Mouse (Mus musculus) embryonic facial prominence, embryonic 13.5 days (tissue): ENCODE measurements around the gene Fus. TPM values are rescaled to one million over a fixed set of nuclear protein-coding genes. Genes with fewer than 3 reads are reported as not detected.

Experiments
- ATAC-seq: fragments of 200-750 bp; cut with Nextera tagmentation; 2 replicates; pipeline ENCODE4 v1.8.0; 2017; ENCODE audit warnings: low read depth; ENCODE audit not compliant: insufficient number of reproducible peaks, insufficient read depth, low FRiP score, low TSS enrichment
- H3K27ac ChIP-seq: fragments of 300-500 bp; sonication (generic); 2 replicates; pipeline ENCODE4 v1.5.1; 2015; ENCODE audit warnings: moderate library complexity, mild to moderate bottlenecking, inconsistent platforms
- H3K27me3 ChIP-seq: fragments of 300-500 bp; sonication (generic); 2 replicates; pipeline ENCODE4 v1.6.1; 2015; ENCODE audit warnings: mild to moderate bottlenecking, inconsistent platforms
- H3K36me3 ChIP-seq: fragments of 300-500 bp; sonication (generic); 2 replicates; pipeline ENCODE4 v1.6.1; 2015; ENCODE audit warnings: mild to moderate bottlenecking, inconsistent platforms
- H3K4me1 ChIP-seq: fragments of 300-500 bp; sonication (generic); 2 replicates; pipeline ENCODE4 v1.6.1; 2015; ENCODE audit warnings: inconsistent platforms
- H3K4me2 ChIP-seq: fragments of 300-500 bp; sonication (generic); 2 replicates; pipeline ENCODE4 v1.6.1; 2015; ENCODE audit warnings: moderate library complexity, mild to moderate bottlenecking, inconsistent platforms
- H3K4me3 ChIP-seq: fragments of 300-500 bp; sonication (generic); 2 replicates; pipeline ENCODE4 v1.5.1; 2015; ENCODE audit warnings: mild to moderate bottlenecking, inconsistent platforms
- H3K9ac ChIP-seq: fragments of 300-500 bp; sonication (generic); 2 replicates; pipeline ENCODE4 v1.6.1; 2015; ENCODE audit warnings: mild to moderate bottlenecking, inconsistent platforms
- H3K9me3 ChIP-seq: fragments of 300-500 bp; sonication (generic); 2 replicates; pipeline ENCODE4 v1.6.1; 2016; ENCODE audit warnings: inconsistent platforms
- WGBS: fragments of 180-500 bp; shearing (Covaris S2); methylation state at CpG from one replicate; pipeline ENCODE4 v1.1.7; 2015; ENCODE audit warnings: mixed read lengths; 5-methylcytosine and 5-hydroxymethylcytosine counted together
- polyA plus RNA-seq: library from polyadenylated mRNA; unstranded; fragments of >200 nt; fragmentation: Nextera tagmentation; extraction: Ambion mirVana; gene quantifications from 2 replicates; pipeline ENCODE4 v1.2.1, GENCODE M21; 2015

Gene Fus
- polyA plus RNA-seq, 1 experiment from 2014 or later = 577 TPM

DNA sequence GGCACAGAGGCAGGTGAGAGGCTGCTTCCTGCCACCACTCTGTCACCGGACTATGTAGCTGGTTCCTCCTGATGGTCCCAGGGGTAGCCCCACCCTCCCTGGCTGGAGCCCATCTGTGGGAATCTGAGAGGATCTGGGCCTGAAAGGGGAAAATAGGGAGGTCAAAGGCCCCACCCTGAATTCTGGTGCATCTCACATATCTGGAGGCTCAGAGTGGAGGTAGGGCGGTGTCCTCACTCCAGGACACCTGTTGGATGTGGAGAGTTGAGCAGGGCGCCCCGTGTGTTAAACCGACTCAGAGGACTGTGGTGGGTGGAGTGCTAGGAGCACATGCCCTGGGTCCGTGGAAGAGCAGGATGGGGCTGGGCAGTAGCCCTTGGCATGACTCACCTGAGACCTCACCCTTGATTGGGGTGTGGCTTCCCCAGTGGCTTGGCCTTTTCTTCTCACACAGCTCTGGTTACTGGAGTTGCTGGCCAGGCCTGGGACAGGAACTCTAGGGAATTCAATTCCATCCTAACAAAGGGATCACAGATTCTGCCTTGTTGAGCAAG, 20.7 kb upstream of the Fus start, which contains the start of gene Prss36:
Gene Prss36 (minus strand): TSS at position 256 of the 554 bp plus-strand sequence.
- Histone ChIP-seq H3K4me1 (0 out of 2 replicates have a peak, but pooled peaks cover 4% of the 10 kb centered on the region), H3K9me3 (no peaks in the 10 kb centered on the region), H3K27me3 (peaks cover 43% of the 10 kb centered on the region), H3K4me2 (no peak within 1 kb of the TSS), H3K9ac (no peak within 1 kb of the TSS), H3K36me3 (no peaks in the 10 kb centered on the region), H3K4me3 (no peak within 1 kb of the TSS), H3K27ac (no peak within 1 kb of the TSS)
- WGBS = 76% methylated on average over 6 of the region's 6 CpGs
- no peak; the same call in 1 of the 2 replicates for ATAC-seq

DNA sequence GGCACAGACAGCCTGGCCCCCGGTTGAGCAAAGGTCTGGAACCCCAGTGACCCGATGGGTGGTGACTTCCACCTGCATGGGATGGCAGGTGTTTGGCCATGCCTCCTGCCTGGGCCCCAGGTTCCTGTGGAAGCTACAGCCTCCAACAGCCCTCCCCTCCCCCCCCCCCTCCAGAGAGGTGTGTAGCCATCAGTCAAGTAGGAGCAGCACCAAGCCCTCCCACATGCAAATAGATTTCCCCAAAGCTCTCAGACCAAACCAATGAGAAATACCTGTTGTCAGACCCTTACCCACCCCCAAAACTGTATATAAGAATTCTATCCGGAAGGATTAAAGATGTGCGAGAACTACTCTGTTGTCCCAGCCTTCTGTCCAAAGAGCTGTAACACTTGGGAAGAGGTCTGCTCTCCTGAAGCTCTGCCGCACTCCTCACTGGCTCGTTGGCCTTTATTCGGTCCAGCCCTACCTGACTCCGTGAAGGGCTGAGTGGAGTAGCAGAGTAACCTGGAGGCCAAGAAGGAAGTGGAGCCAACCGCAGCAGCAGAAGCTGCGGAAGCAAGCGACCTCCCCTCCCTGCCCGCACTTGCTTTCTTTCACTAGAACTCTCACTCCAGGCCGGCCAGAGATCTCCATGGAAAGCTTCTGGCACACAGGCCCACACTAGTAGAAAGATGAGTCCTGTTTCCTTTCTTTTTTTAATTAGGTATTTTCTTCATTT, 14.2 kb upstream of the Fus start:
- Histone ChIP-seq H3K36me3 (no peaks in the 10 kb centered on the region), H3K4me3 (no peak overlapping the region), H3K27me3 (0 out of 2 replicates have a peak, but pooled peaks cover 4% of the 10 kb centered on the region), H3K9ac (no peak overlapping the region), H3K4me1 (no peaks in the 10 kb centered on the region), H3K4me2 (no peak overlapping the region), H3K27ac (no peak overlapping the region), H3K9me3 (no peaks in the 10 kb centered on the region)
- 42% methylated on average over 13 of the region's 13 CpGs for whole genome bisulfite sequencing
- no peak for ATAC-seq

DNA sequence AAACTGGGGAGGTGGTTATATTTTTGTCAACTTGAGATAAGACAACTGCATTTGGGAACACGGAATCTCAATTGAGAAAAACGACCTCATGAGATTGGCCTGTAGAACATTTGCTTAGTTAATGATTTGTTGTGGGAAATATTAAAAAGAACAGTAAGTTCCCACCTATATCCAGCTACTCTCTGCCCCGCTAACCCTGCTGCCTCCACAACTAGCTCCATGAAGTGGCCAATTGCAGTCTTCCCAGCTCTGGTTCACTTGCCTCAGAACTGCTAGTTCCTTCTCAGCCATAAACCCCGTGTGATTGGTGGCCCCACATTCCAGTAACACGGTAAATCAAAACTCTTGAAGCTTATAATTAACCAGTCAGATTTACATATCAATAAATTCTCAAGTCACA, 7.9 kb upstream of the Fus start:
- H3K9ac ChIP-seq = no peak overlapping the region
- WGBS = 62% methylated on average over 5 of the region's 5 CpGs
- H3K4me2 ChIP-seq = no peak overlapping the region
- no peaks in the 10 kb centered on the region for H3K4me1 ChIP-seq
- no peak overlapping the region for H3K27ac ChIP-seq
- no peaks in the 10 kb centered on the region for H3K9me3 ChIP-seq
- H3K27me3 ChIP-seq = no peaks in the 10 kb centered on the region
- ATAC-seq = no peak
- no peaks in the 10 kb centered on the region for H3K36me3 ChIP-seq
- no peak overlapping the region for H3K4me3 ChIP-seq

DNA sequence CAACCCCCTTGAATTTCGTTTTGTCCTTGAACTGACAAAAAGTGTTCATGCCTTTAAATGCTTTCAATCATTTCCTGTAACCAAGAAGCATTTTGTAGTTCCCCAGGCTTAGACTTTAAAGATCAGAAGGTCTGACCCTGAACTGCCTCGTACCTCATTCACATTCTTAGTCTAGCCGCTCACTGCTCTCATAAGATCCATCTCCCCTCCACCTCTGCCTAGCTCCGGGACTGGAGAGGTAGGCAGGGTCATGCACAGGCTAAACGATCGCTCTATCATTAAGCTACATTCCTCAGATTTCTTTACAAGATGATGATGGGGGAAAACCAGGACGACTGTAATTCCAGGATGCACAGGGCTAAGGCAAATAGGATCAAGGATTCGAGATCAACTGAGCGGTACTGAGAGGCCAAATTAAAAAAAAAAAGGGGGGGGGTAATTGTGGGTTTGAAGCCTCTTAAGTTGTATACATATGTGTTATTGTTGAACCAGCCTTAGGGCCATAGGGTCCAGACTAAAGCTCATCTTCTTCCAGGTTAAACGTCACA, 812 bp upstream of the Fus start:
- Histone ChIP-seq H3K27ac (peak overlapping the region; percentile 97), H3K9ac (peak overlapping the region; percentile 98), H3K4me2 (peak overlapping the region; percentile 56), H3K36me3 (peaks cover 18% of the 10 kb centered on the region), H3K4me3 (peak overlapping the region; percentile 88), H3K4me1 (peaks cover 18% of the 10 kb centered on the region), H3K9me3 (no peaks in the 10 kb centered on the region), H3K27me3 (no peaks in the 10 kb centered on the region)
- WGBS = 6% methylated on average over 10 of the region's 10 CpGs
- no peak for ATAC-seq

DNA sequence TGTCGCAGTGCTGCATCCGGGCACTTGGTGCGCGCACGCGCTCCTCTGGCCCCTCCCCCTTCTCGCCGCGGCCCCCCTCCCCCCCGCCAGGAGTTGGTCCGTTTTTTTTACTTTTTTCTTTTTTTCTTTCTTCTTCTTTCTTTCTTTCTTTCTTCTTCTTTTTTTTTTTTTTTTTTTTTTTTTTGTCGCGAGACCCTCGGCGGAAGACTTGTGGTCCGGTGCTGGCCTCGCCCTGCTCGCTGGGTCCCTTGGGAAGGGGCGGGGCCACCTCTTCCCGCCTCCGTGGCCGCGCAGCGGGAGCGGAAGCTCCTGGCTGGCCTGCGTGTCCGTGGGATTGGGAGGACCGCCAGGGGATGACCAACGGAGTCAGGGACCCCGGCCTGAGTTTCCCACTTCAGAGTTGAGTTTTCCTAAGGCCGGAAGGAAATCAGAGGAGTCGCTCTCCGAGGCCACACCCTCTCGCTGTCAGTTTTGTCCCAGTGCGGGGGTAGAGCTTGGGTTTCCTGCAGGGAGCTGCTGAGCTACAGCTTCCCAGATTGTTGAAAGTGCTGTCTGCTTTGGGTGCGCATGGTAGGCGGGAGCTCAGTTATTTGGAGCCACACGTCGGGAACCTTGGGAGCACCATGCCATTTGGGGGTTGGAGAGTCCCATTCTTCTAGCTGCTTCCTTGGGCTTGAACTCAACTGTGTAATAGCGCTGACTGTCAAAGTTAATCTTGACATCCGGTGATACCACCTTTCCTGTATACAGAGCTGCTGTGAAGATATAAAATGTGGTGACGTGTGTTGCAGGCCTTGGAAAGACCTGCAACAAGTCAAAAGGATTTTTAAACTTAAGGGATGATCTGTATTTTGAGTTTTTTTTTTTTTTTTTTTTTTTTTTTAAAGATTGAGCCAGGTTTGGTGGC, 918 bp downstream of the Fus start:
- Histone ChIP-seq H3K27me3 (no peaks in the 10 kb centered on the region), H3K27ac (peak overlapping the region; percentile 97), H3K4me2 (peak overlapping the region; percentile 85), H3K9ac (peak overlapping the region; percentile 98), H3K4me3 (peak overlapping the region; percentile 88), H3K36me3 (peaks cover 35% of the 10 kb centered on the region), H3K4me1 (peaks cover 24% of the 10 kb centered on the region), H3K9me3 (no peaks in the 10 kb centered on the region)
- no peak for ATAC-seq
- WGBS = under 1% methylated on average over 42 of the region's 42 CpGs

DNA sequence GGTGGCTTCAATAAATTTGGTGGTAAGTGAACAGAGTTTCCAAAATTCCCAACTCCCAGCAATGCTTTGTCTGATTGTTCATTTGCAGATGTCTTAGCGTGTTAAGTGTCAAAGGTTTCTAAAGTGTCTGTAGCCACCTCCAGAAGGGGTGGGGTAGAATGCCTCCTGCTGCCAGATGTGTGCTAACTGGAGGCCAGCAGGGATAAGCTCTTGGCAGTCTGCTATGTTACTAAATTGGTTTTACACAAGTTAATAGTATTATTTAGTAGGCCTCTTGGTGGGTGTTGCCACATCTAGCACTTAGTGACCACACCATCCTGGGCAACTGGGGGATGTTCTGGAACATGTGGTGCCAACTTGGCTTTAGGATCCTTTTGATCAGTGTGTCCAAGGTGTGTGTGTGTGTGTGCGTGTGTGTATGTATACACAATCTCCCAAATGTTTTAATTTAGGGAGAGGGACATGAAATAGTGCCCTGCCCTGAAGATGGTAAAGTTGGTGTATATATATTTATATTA, 7.2 kb downstream of the Fus start:
- WGBS = 79% methylated on average over 2 of the region's 2 CpGs
- H3K9me3 ChIP-seq = no peaks in the 10 kb centered on the region
- no peak for ATAC-seq
- H3K27ac ChIP-seq = no peak overlapping the region
- no peak overlapping the region for H3K4me3 ChIP-seq
- peaks cover 95% of the 10 kb centered on the region for H3K36me3 ChIP-seq
- H3K9ac ChIP-seq = no peak overlapping the region
- H3K27me3 ChIP-seq = no peaks in the 10 kb centered on the region
- H3K4me1 ChIP-seq = peaks cover 12% of the 10 kb centered on the region
- H3K4me2 ChIP-seq = no peak overlapping the region

DNA sequence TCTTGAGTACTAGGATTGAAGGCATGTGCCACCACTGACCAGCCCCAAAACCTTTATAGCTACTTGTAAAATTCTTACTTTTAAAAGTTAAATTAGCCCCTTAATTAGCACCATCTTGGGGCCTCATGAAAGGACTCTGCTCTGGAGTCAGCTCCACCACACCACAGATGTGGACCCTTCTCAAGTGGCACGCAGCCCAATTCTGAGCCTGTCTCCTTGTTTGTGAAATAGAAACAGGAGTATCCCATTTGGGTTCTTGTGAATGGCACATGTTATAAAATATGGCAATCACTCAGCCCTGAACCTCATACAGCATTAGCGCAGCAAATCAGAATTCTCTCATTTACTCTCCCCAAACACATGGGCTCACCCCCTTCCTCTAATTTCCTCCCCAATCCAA, 11.6 kb downstream of the Fus start:
- peaks cover 98% of the 10 kb centered on the region for H3K36me3 ChIP-seq
- no peak overlapping the region for H3K9ac ChIP-seq
- no peaks in the 10 kb centered on the region for H3K4me1 ChIP-seq
- H3K4me3 ChIP-seq = no peak overlapping the region
- H3K27ac ChIP-seq = no peak overlapping the region
- H3K27me3 ChIP-seq = no peaks in the 10 kb centered on the region
- no peak overlapping the region for H3K4me2 ChIP-seq
- ATAC-seq = no peak
- 94% methylated on average over 2 of the region's 2 CpGs for WGBS
- H3K9me3 ChIP-seq = no peaks in the 10 kb centered on the region

DNA sequence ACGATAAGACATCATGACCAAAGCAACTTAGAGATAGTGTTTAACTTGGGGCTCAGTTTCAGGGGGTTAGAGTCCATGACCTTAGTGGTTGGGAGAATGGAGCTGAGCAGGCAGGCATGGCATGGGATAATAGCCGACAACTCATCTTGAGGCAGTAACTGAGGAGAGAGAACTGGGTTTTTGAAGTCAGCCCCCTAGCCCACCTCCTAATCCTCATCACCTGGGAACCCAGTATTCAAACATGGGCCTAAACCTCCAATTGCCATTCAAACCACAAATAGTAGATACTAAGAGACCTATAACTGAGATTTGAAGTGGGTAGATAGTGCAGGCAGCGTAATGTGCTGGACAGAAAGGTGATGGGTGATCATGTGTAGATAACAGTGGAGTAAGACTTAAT, 13.3 kb downstream of the Fus start:
- Histone ChIP-seq H3K4me3 (no peak overlapping the region), H3K36me3 (peaks cover 98% of the 10 kb centered on the region), H3K27ac (no peak overlapping the region), H3K4me1 (no peaks in the 10 kb centered on the region), H3K27me3 (no peaks in the 10 kb centered on the region), H3K9me3 (no peaks in the 10 kb centered on the region), H3K4me2 (no peak overlapping the region), H3K9ac (no peak overlapping the region)
- WGBS = 89% methylated on average over 3 of the region's 3 CpGs
- no peak for ATAC-seq

DNA sequence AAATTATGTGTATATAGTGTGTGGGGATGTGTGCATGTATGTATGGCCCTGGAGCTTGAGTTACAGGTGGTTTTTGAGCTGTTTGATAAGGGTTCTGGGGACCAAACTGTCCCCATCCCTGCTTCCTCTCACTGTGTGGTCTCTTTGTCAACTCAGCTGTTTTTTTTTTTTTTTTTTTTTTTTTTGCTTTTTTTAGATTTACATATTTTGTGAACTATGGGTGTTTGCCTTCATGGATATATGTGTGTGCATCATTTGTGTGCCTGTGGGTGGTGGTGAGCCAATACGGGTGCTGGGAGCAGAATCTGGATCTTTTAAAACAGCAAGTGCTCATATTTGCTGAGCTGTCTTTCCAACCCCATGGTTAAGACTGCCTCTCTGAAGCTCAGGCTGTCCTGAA, 21.6 kb downstream of the Fus start:
- Histone ChIP-seq H3K4me2 (no peak overlapping the region), H3K27ac (no peak overlapping the region), H3K4me1 (peaks cover 21% of the 10 kb centered on the region), H3K4me3 (no peak overlapping the region), H3K36me3 (peaks cover 77% of the 10 kb centered on the region), H3K27me3 (no peaks in the 10 kb centered on the region), H3K9me3 (no peaks in the 10 kb centered on the region), H3K9ac (no peak overlapping the region)
- WGBS = 79% methylated on average over 1 of the region's 1 CpGs
- no peak for ATAC-seq

DNA sequence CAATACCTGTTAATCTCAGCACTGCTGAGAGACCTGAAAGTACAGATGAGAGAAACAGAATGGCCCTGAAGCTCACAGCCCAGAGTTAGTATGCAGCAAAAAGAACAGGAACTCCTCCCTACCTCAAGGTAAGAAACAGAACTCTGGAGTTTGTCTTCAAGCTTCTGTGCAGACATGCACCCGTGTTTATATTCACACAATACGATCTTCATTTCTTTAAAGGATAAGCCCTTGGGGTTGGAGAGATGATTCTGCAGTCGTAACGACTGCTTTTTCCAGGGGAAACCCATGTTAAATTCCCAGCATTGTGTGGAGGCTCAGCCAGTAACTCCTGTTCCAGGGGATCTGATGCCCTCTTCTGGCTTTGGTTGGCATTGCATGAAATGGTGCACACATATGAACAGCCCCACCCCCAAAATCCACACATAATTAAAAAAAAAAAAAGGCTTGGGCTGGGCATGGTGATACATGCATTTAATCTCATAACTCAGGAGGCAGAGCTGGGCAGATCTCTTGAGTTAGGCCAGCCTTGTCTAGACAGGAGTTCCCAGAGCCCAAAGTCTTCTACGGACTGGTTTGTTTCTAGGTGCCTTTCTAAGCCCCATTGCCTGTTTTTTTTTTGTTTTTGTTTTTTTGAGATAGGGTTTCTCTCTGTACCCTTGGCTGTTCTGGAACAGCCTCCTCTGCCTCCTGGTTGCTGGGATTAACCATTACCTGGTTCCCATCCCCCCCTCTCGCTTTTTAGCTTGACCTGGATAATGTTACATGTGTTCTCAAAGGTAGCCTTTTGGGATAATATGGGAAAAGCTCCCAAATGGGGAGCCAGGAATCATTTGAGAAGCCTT, 24.6 kb downstream of the Fus start:
- Histone ChIP-seq H3K4me3 (no peak overlapping the region), H3K36me3 (peaks cover 47% of the 10 kb centered on the region), H3K9me3 (no peaks in the 10 kb centered on the region), H3K9ac (no peak overlapping the region), H3K4me2 (no peak overlapping the region), H3K27me3 (no peaks in the 10 kb centered on the region), H3K27ac (peak overlapping the region; percentile 80; the same call in 1 of the 2 replicates), H3K4me1 (peaks cover 23% of the 10 kb centered on the region)
- 0 out of 2 replicates have a peak, but pooled peaks have one; percentile 34 for ATAC-seq
- 44% methylated on average over 6 of the region's 6 CpGs for WGBS
